Mouse (Mus musculus) megakaryocyte, embryonic 14.5 days (primary cell): ENCODE measurements at regions not wholly inside any gene's neighbourhood (a gene's known extent, or its start where the extent isn't known, plus 50 kb on each side); places are given as distances from the start of the nearest gene placed in this dataset.

Experiments
- FLI1 ChIP-seq: IDR thresholded peaks from 2 replicates; pipeline ENCODE4 v1.6.1; 2012; ENCODE audit warnings: low read length, inconsistent platforms, mixed read lengths
- GATA1 ChIP-seq: IDR thresholded peaks from 3 replicates; pipeline ENCODE4 v1.6.1; 2012; ENCODE audit warnings: mixed read lengths, low read length, inconsistent platforms, borderline replicate concordance

DNA sequence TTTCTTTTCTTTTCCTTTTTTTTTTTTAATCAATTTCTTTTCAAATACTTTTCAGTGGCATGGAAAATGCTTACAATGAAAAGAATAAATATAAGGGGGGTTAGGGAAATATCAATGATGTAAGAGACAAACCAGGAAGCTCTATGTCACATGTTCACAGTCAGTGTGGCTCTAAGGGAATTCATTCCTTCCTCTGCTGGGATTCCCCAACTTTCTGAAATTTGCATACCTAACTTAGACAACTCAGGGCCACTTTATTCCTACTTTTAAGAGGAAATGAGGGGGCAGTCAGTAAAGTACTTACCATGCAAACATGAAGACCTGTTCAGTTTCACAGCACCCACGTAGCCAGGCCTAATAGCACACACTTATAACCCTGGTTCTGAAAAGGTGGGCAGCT, 88.6 kb downstream of the Psmg1 start:
- TF ChIP-seq FLI1 (no peak), GATA1 (no peak)
